Mouse (Mus musculus): ENCODE measurements at regions not wholly inside any gene's neighbourhood (a gene's known extent, or its start where the extent isn't known, plus 50 kb on each side); places are given as distances from the start of the nearest gene placed in this dataset.

DNA sequence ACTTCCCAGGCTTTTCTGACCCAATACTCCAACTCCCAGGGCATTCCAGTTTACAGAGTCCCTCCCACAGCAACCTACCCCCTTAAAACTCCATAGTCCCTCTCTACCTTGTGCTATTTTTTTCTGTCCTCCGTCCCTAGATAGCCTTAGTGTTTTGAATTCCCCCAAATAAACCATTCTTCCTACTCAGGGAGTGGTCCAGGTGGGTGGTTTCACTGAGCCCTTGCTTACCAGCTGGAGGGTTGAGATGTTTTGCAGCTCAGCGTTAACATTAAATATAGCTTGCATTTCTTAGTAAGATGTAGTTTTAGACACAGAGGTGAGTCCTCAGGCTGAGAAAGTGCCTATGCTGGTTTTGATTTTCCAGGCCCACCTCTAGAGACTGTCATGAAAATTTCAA is 313.0 kb downstream of the Bmper start:
- intact Hi-C loops (cut with DNase I), result no loop called here

DNA sequence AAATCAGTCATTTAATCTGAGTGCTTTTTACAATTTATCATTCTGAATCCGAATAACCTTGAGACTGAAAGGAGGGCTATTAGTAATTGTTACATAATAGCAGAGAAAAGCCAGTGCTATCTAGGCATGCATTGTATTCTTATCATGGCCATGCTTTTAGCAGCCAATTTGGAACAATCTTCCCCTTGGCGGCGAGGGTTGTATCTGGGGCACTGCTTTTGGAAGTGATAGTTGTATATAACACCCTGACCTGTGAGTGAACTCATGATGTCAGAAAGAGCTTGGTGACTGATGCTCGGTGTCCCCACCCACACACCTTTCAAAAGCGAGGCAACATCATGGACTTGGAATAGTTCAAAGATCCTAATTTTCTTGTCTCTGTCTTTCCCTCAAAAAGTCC is 315.2 kb downstream of the Bmper start:
- intact Hi-C loops (cut with DNase I), result no loop called here
- no peak for DNase-seq

More for the DNA sequence above, 313.0 kb downstream of the Bmper start:
- DNase-seq, result no peak

DNA sequence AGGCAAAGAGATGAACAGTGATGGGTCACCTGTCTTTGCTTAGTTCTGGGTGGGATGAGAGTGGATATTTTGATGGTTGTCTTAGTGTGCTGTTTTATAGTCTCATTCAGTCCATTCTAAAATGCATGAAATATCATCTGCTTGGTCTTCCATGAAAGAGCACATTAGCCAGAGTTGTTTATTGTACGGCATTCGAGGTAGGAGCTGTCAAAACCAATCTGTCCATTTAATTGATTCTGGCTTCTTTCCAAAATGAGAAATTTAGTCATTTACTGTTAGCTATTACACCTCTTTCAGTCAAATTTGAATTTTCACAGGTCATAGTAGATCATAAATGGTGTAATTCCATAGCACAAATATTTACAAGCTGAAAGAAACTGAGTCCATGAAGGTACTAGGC is 328.8 kb downstream of the Bmper start:
- intact Hi-C loops (cut with DNase I), result no loop called here
- no peak for DNase-seq

DNA sequence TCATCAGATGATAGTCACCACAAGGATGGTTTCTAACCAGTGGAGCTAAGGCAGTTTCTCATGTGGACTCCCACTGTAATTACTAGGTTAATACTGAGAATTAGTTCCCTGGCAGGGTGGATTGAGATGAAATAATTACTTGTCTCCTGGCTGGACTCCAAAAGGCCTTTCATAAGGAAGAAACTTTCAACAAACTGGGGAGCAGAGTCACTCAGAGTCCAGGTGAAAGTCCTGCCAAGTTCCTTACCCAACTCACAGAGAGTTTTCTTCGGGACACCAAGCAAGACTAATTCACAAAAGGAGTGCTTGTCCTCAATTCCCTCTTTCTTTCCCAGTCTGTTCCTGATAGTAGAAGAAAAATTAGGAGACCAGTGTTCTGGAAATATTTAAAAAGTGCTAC is 330.9 kb downstream of the Bmper start:
- no peak for DNase-seq
- intact Hi-C loops (cut with DNase I), result no loop called here

GRCm38 (mm10) chr9:23557601-23558000 is 334.7 kb downstream of the Bmper start:
- DNase-seq, result no peak
- intact Hi-C loops (cut with DNase I), result no loop called here

GRCm38 (mm10) chr9:23561924-23562323 is 339.0 kb downstream of the Bmper start:
- intact Hi-C loops (cut with DNase I), result no loop called here
- DNase-seq, result no peak

DNA sequence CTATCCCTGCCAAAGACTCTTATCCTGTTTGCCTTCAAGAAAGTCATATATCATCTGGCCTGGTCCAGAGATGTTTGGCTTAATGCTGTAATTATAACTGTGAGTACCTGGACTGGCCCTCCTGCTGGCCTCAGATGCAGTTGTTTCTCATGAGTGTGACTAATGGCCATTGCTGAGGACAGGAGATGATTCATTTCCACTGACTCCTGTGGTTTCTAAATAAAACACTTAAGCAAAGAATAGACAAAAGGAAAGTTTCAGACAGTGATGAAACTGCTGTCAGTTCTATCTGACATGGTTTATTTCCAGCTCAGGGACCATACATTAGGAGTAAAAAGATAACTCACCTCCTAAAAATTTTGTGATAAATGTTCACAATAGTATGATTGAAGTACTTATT is 344.2 kb downstream of the Bmper start:
- intact Hi-C loops (cut with DNase I), result no loop called here
- no peak for DNase-seq

GRCm38 (mm10) chr9:23570150-23570549 is 347.3 kb downstream of the Bmper start:
- intact Hi-C loops (cut with DNase I), result no loop called here
- no peak for DNase-seq

DNA sequence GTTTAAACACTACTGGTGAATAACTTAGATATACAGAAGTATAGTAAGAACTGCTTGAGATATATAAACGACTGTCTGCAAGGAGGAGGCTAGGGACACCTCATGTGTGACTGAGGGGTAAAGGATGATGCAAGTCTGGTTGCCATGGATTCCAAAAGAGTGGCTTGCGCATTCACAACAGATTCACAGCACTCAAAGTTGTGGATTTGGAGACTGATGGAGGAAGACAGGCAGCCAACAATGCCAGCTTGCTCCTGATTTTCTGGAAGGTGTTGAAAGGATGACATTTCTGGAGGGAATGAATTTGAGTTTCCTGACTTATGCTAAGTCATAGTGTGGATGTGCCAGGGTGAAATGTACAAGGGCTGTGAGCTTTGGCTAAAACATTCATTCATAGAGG is 353.4 kb downstream of the Bmper start:
- no peak for DNase-seq
- intact Hi-C loops (cut with DNase I), result loop anchor here (5.0 kb wide), 1 partner anchor 109 kb away; no protein-coding TSS in a partner anchor

GRCm38 (mm10) chr9:23580155-23580554 is 357.3 kb downstream of the Bmper start:
- peak; percentile 80 for DNase-seq
- intact Hi-C loops (cut with DNase I), result loop anchor here (5.0 kb wide), 1 partner anchor 937 kb away; no protein-coding TSS in a partner anchor

DNA sequence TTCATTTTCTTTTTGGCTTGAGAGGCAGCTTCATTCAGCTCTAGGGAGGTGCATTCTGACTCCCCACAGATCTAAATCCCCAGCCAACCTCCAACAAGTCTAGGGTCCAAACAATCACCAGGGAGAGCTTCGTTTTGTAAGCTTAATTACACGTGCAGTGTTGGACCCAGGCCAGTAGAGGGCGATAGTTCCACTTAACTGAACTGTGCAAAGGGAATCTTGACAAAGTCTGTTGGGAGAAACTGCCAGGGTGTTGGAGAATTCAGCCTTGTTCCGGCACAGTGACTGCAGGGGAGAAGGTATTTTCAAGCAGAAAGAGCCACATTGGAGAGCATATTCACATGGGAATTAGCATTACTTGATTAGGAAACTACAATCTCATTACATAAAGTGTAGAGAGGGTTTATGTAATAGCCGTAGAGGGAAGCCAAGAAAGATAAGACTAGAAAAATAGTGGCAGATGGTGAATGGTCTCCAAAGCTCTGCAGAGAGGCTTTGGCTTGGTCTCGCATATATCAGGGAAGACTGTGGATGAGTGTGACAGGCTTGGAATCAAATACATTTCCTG is 358.2 kb downstream of the Bmper start:
- peak; percentile 92 for DNase-seq
- intact Hi-C loops (cut with DNase I), result loop anchor here (5.0 kb wide), 1 partner anchor 936 kb away; no protein-coding TSS in a partner anchor

DNA sequence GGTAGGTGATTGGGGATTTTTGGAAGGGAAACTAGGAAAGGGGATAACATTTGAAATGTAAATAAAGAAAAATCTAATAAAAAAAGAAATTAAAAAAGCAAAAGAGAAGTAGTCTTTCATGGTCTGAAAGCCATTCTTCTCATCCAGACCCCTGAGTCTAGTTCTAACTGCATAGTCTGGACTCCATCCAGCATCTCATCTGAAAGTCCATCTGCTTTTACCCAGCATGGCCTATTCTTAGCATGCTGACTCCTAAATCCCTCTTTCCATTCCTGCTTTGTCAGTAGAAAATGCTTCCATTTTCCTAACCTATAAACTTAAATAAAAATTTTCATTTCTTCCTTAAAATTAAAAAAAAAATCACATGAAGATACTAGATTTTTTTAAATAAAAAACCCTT is 361.7 kb downstream of the Bmper start:
- intact Hi-C loops (cut with DNase I), result loop anchor here (5.0 kb wide), 1 partner anchor 933 kb away; no protein-coding TSS in a partner anchor
- peak; percentile 3 for DNase-seq

DNA sequence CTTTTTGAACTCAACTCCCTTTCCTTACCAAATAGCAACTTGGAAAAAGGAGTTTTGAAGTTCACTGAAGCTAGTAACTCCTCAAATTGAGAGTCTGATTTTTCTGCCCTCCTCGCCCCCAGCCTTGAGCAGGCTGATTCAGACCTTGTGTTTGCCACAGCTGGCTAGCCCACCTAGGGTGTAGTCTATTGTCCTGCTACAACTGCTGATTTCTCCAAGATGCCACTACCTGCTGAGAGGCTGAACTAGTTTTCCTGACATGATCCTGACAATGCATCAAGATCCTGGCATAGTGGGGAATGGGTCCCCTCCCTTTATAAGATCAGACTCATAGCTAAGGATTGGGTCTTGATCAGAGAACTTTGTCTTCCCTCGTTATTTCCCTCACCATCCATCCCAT is 366.1 kb downstream of the Bmper start:
- no peak for DNase-seq

GRCm38 (mm10) chr9:23591906-23592305 is 369.0 kb downstream of the Bmper start:
- peak; percentile 24 for DNase-seq
- intact Hi-C loops (cut with DNase I), result no loop called here

More for the DNA sequence above, 366.1 kb downstream of the Bmper start:
- intact Hi-C loops (cut with DNase I), result no loop called here

GRCm38 (mm10) chr9:23600623-23601022 is 377.7 kb downstream of the Bmper start:
- peak; percentile 10 for DNase-seq
- intact Hi-C loops (cut with DNase I), result no loop called here
